Mouse (Mus musculus) right cerebral cortex, postnatal 10 days (tissue): ENCODE data around the gene Pnp.
"Not testable (repeated sequence)": the region's sequence is repeated elsewhere in the genome, so short reads cannot be mapped to it uniquely, and the experiment has no call there.

Source experiments
- DNase-seq, 2 experiments: peaks; one replicate each; pipeline ENCODE4 v3.0.0; 2021; ENCODE audit warnings: low spot score in 2 of 2

The Pnp gene

DNA sequence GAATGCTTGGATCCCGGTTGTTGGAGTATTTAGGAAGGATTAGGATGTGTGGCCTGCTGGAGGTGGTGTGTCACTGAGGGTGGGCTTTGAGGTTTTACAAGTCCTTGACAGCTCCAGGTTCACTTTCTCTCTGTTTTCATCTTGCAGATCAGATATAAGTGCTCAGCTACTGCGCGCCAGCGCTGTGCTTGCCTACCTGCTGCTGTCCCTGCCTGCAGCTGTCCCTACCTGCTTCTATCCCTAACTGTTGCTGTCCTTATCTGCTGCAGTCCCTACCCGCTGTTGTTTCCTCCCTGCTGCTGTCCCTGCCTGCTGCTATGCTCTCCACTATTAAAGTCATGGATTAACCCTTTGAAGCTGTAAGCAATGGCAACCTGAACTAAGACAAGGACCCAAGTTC is 44.1 kb downstream of the Pnp start:
- no peak for DNase-seq

DNA sequence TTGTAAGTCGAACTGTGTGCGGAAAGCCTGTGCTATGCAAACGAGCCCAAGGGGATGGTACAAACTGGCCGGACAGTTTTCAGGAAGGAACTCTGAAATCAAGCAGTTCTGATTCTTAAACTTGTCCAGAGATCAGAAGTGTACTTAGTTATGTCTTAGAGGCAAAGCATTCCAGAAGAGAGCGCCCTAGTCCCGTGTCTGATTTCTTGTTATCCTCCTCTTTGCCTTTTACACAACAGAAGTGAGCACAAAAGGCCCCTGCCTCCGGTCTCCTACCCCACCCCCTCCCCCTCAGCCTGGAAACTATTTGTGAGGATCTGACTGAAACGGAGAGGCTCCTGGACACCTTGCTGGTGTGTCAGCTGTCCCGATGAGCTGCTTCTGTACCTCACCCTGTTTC is 45.8 kb downstream of the Pnp start:
- DNase-seq: peak in 1 of 2 experiments; percentile 44

DNA sequence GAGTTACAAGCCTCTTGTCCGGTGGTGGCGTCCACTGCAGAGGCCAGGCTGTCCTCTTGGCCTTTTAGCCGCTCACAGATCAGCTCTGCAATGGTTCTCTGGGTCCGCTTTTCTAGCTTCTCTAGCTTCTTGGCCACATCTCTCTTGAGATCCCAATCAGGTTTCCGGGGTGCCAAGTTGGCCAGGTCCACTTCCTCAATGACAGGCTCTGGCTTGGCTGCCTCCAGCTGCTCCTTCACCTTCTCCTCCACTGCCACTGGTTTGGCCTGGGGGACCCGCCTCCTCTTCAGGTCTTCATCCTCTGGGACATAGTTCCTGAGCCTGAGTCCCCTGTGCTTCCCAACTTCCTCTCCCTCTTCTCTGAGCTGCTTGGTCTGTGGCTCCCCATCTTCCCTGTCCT is 47.6 kb downstream of the Pnp start:
- not testable (repeated sequence) for DNase-seq

GRCm38 (mm10) chr14:50979631-50980030 is 48.7 kb downstream of the Pnp start:
- no peak for DNase-seq

DNA sequence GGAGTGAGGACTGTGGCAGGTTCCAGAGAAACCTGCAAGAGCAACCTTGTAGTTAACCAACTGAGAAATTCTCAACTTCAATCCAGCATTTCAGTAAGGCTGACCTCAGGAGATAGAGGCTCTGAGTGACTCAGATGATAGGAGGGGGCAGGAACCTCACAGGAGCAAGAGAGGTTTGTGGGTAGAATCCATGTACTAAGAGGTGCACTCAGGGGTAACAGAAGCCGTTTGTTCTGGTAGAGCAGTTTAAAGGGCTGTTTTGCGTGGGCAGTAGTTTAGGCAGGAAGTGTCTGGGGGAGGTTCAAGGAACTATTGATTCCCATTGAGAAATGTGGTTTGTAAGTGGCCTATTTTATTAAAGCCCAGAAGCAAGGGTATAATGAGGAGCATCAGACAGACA is 50.3 kb downstream of the Pnp start:
- DNase-seq: no peak

- no peak for DNase-seq
These were observed 51.0 kb downstream of the Pnp start for GRCm38 (mm10) chr14:50981837-50982236.

DNA sequence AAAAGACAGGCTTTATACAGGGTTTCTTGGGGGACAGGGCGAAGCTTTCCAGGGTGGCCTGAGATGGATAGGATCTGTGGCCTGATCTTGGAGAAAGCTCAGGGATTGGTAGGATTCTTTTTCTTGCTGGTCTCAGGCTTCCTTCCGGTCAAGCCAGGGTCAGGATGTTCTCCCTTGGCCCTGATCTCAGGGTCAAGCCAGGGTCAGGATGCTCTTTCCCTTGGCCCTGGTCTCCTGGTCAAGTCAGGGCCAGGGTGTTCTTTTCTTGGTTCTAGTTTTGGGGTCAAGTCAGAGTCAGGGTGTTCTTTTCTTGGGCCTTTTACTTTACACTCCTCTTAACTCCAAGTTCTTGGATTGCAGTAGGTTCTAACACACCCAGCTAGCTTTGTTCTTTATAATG is 56.8 kb downstream of the Pnp start:
- DNase-seq: no peak

DNA sequence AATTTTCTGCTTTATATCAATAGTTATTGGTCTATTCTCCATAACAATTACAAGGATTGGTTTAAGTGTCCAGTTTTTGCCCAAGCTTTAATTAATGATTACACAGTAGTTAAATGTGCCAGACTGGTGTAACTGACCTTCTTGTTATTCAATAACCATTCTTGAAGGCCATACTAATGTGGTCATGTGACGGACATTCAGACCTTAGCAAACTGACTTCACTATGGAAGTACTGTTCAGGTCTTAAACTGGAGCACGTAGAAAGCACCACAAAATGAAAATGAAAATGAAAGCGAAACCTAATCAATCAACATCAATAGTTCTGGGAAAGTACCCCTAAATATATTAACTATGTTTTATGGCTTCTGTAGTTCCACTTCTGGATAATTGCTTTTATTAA is 60.2 kb downstream of the Pnp start:
- no peak for DNase-seq

DNA sequence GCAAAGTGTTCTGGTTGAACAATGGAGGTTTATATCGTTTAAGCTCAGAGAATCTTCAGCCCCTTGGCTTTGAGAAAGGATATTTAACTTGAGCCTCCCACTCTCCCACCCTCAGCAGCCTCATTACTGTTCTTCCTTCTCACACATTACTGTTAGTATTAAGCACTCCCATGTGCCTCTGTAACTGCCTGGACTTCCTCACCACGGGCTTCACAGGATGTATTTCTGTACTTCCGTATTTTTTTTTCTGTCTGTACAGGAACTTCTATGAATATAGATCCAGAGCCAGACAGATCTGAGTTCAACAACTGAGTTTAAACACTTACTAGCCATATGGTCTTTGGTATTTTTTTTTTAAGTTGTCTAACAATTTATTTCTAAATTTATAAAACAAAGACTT is 66.2 kb downstream of the Pnp start:
- no peak for DNase-seq

DNA sequence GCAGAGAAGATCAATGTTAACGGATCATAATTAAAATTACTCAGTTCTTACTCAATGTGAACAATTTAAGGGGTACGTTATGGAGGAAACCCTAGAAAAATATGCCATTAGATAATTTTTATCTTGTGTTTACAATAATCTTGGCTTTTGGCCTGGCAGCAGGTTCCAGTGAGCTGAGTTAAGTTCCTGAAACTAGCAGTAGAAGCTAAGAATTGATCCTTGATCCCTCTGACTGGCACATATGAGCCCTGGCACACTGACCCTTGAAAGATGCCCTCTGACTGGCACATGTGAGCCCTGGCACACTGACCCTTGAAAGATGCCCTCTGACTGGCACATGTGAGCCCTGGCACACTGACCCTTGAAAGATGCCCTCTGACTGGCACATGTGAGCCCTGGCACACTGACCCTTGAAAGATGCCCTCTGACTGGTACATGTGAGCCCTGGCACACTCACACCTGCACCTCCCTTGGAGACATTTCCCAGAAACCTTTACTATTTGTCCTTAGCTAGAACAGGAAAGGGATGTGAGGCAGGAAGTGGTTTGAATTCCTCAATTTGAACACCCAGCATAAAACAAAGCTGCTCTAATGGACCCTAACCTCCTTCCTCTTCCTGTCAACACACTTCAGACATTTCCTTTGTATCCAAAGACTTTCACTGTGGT is 67.3 kb downstream of the Pnp start:
- DNase-seq: no peak

GRCm38 (mm10) chr14:51007152-51007801 is 76.4 kb downstream of the Pnp start, which contains the start of gene Rnase10:
Gene Rnase10, plus strand, starts transcription at chr14:51007751.
- no peak for DNase-seq

DNA sequence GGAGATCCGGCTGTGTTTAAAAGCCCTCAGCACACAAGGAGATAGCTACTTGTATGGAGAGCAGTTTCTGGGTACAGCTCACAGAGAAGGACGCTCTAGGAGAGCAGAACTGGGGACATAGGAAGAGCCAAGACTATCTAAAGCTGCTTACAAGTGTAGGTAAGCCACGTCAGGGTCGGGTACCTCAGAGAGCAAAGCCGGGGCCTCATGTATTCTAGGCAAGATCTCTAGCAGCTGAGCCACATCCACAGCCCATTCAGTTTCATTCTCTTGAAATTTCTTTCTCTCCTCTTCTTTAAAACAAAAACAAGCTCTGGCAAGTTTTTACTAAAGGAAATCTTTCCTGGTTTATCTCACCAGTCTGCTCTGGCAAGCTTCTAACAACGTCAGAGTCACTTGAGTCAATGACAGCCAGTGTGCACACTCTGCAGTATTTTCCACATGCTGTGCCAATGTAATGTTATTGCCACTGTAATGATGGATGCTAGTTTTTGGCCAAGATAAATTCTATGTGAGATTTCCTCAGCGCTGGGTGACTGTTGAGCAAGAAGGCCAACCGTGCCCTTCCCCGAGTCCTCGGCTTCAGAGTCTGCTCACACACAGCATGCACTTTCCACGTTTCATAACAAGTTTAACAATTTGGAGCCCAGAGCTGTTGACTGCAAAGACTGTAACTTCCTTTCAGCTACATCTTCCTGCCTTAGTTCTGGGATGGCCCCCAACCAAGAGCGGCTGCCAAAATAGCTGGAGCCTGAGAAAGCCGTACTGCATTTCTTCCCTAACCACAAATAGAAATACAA is 77.2 kb downstream of the Pnp start:
- peak; percentile 82 to 88 for DNase-seq

DNA sequence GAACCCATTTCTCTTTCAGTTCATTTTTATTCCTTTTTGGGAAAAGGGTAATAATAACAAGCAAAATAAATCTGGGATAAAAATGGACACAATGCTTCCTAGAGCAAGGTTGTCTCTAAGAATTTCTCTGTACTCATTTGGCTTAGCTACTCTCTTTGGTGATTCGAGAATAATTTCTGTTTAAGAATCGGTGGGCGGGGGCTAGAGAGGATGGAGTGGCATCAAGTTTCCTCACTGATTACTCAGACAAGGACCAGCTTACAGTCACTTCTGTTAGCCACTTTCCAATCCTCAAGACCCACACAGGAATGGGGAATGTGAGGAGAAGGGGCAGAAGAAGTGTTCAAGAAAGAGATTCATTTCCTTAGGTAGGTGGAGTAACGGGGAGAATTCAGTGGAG is 77.9 kb downstream of the Pnp start:
- DNase-seq: no peak

GRCm38 (mm10) chr14:51009572-51009971 is 78.7 kb downstream of the Pnp start:
- no peak for DNase-seq

DNA sequence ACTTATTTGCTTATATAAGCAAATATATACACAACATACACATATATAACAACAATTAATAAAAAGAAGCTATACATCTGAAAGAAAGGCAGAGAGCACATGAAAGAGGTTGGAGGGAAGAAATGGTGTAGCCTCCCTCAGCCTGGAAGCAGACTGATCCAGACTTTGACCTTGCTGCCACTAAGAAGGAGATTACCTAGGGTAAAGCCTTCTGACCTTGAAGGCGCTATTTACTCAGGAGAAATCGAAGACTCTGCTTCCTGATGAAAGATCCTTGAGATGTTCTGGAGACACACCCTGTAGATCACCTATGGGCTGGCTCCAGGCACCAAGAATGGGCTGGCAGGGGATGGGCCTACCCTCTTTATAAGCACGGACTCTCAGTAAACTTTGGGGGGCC is 83.8 kb downstream of the Pnp start:
- not testable (repeated sequence) for DNase-seq
